Mouse (Mus musculus) forebrain, embryonic 11.5 days (tissue): ENCODE results near the gene Foxp1. TPM values are rescaled to one million over a fixed set of nuclear protein-coding genes. Genes with fewer than 3 reads are reported as not detected.

Experiments
- ATAC-seq: fragments of 200-750 bp; cut with Nextera tagmentation; replicated peaks from 2 replicates; pipeline ENCODE4 v1.8.0; 2017; ENCODE audit warnings: moderate TSS enrichment; ENCODE audit not compliant: low FRiP score
- DNase-seq: peaks from one replicate; pipeline ENCODE4 v3.0.0-alpha.2; 2017; ENCODE audit warnings: low spot score
- H3K27ac ChIP-seq: fragments of 300-500 bp; sonication (generic); 2 replicates; pipeline ENCODE4 v1.5.1; 2014; ENCODE audit warnings: low read depth, low read length
- H3K27me3 ChIP-seq: fragments of 300-500 bp; sonication (generic); 2 replicates; pipeline ENCODE4 v1.6.1; 2014; ENCODE audit warnings: mild to moderate bottlenecking, low read length, mixed read lengths; ENCODE audit not compliant: control insufficient read depth, insufficient read depth
- H3K36me3 ChIP-seq: fragments of 300-500 bp; sonication (generic); 2 replicates; pipeline ENCODE4 v1.6.1; 2014; ENCODE audit warnings: mild to moderate bottlenecking, low read length, moderate library complexity, mixed read lengths; ENCODE audit not compliant: control insufficient read depth, insufficient read depth
- H3K4me1 ChIP-seq: fragments of 300-500 bp; sonication (generic); replicated peaks from 2 replicates; pipeline ENCODE4 v1.6.1; 2014; ENCODE audit warnings: low read length, mixed read lengths; ENCODE audit not compliant: control insufficient read depth, insufficient read depth
- H3K4me2 ChIP-seq: fragments of 300-500 bp; sonication (generic); 2 replicates; pipeline ENCODE4 v1.6.1; 2014; ENCODE audit warnings: low read depth, mild to moderate bottlenecking, low read length, moderate library complexity, mixed read lengths; ENCODE audit not compliant: severe bottlenecking
- H3K4me3 ChIP-seq: fragments of 300-500 bp; sonication (generic); 2 replicates; pipeline ENCODE4 v1.5.1; 2014; ENCODE audit warnings: low read depth, low read length
- H3K9ac ChIP-seq: fragments of 300-500 bp; sonication (generic); 2 replicates; pipeline ENCODE4 v1.6.1; 2014; ENCODE audit warnings: low read length
- H3K9me3 ChIP-seq: fragments of 300-500 bp; sonication (generic); 2 replicates; pipeline ENCODE4 v1.6.1; 2016; ENCODE audit warnings: low read length, mixed read lengths; ENCODE audit not compliant: control insufficient read depth
- WGBS: fragments of 180-500 bp; shearing (Covaris S2); extraction: QIAGEN DNeasy Blood & Tissue Kit; methylation state at CpG from one replicate; pipeline ENCODE4 v1.1.7; 2014; 5-methylcytosine and 5-hydroxymethylcytosine counted together
- polyA plus RNA-seq: library from polyadenylated mRNA; unstranded; fragments of >200 nt; fragmentation: Nextera tagmentation; extraction: Ambion mirVana; gene quantifications from 2 replicates; pipeline ENCODE4 v1.2.1, GENCODE M21; 2014

Gene Foxp1
- polyA plus RNA-seq, 1 experiment from 2014 or later: 91.5 TPM

GRCm38 (mm10) chr6:99087598-99087997, 434.9 kb downstream of the Foxp1 start:
- WGBS: 75% methylated on average over 7 of the region's 7 CpGs
- no peaks in the 10 kb centered on the region for H3K4me1 ChIP-seq
- ATAC-seq: no peak

GRCm38 (mm10) chr6:99084956-99085355, 437.6 kb downstream of the Foxp1 start:
- Histone ChIP-seq H3K4me2 (no peak overlapping the region), H3K36me3 (no peaks in the 10 kb centered on the region), H3K27ac (no peak overlapping the region), H3K9ac (no peak overlapping the region), H3K9me3 (no peaks in the 10 kb centered on the region), H3K4me1 (no peaks in the 10 kb centered on the region), H3K4me3 (no peak overlapping the region), H3K27me3 (no peaks in the 10 kb centered on the region)
- ATAC-seq (no peak), DNase-seq (no peak)
- 92% methylated on average over 4 of the region's 4 CpGs for WGBS

More at GRCm38 (mm10) chr6:99087598-99087997, 434.9 kb downstream of the Foxp1 start:
- H3K27me3 ChIP-seq: no peaks in the 10 kb centered on the region
- no peak overlapping the region for H3K27ac ChIP-seq
- no peak overlapping the region for H3K4me3 ChIP-seq
- H3K36me3 ChIP-seq: no peaks in the 10 kb centered on the region
- no peaks in the 10 kb centered on the region for H3K9me3 ChIP-seq
- no peak for DNase-seq
- no peak overlapping the region for H3K9ac ChIP-seq
- H3K4me2 ChIP-seq: no peak overlapping the region

GRCm38 (mm10) chr6:99081259-99081658, 441.3 kb downstream of the Foxp1 start:
- H3K4me2 ChIP-seq: no peak overlapping the region
- no peak overlapping the region for H3K27ac ChIP-seq
- 77% methylated on average over 5 of the region's 5 CpGs for whole genome bisulfite sequencing

GRCm38 (mm10) chr6:99079041-99079835, 443.3 kb downstream of the Foxp1 start:
- H3K4me1 ChIP-seq: no peaks in the 10 kb centered on the region
- H3K4me2 ChIP-seq: no peak overlapping the region
- H3K36me3 ChIP-seq: peaks cover 2% of the 10 kb centered on the region; the same call in 1 of the 2 replicates
- DNase-seq (no peak), ATAC-seq (no peak)
- H3K27ac ChIP-seq: no peak overlapping the region
- H3K4me3 ChIP-seq: no peak overlapping the region
- H3K27me3 ChIP-seq: no peaks in the 10 kb centered on the region
- H3K9me3 ChIP-seq: no peaks in the 10 kb centered on the region; the same call in 1 of the 2 replicates
- H3K9ac ChIP-seq: no peak overlapping the region
- WGBS: 44% methylated on average over 10 of the region's 10 CpGs

More at GRCm38 (mm10) chr6:99081259-99081658, 441.3 kb downstream of the Foxp1 start:
- no peaks in the 10 kb centered on the region for H3K27me3 ChIP-seq
- DNase-seq (no peak), ATAC-seq (no peak)
- H3K4me1 ChIP-seq: no peaks in the 10 kb centered on the region
- no peak overlapping the region for H3K9ac ChIP-seq
- no peaks in the 10 kb centered on the region for H3K36me3 ChIP-seq
- no peaks in the 10 kb centered on the region for H3K9me3 ChIP-seq
- H3K4me3 ChIP-seq: no peak overlapping the region

- 93% methylated on average over 4 of the region's 4 CpGs for WGBS
- no peaks in the 10 kb centered on the region for H3K27me3 ChIP-seq
- no peak overlapping the region for H3K27ac ChIP-seq
- DNase-seq (no peak), ATAC-seq (no peak)
- peaks cover 2% of the 10 kb centered on the region; the same call in 1 of the 2 replicates for H3K36me3 ChIP-seq
- no peak overlapping the region for H3K9ac ChIP-seq
- H3K4me2 ChIP-seq: no peak overlapping the region
- H3K9me3 ChIP-seq: no peaks in the 10 kb centered on the region; the same call in 1 of the 2 replicates
- no peak overlapping the region for H3K4me3 ChIP-seq
- H3K4me1 ChIP-seq: no peaks in the 10 kb centered on the region
These were observed 444.4 kb downstream of the Foxp1 start for GRCm38 (mm10) chr6:99078089-99078488.

GRCm38 (mm10) chr6:99073303-99074271, 448.9 kb downstream of the Foxp1 start:
- 82% methylated on average over 9 of the region's 9 CpGs for WGBS
- Histone ChIP-seq H3K9me3 (no peaks in the 10 kb centered on the region; the same call in 1 of the 2 replicates), H3K4me2 (no peak overlapping the region), H3K36me3 (peaks cover 2% of the 10 kb centered on the region; the same call in 1 of the 2 replicates), H3K9ac (no peak overlapping the region), H3K4me3 (no peak overlapping the region), H3K4me1 (no peaks in the 10 kb centered on the region), H3K27ac (no peak overlapping the region), H3K27me3 (peaks cover 2% of the 10 kb centered on the region; the same call in 1 of the 2 replicates)
- no peak for DNase-seq
- no peak for ATAC-seq

GRCm38 (mm10) chr6:99070710-99071109, 451.8 kb downstream of the Foxp1 start:
- 0 out of 2 replicates have a peak, but pooled peaks cover 2% of the 10 kb centered on the region for H3K4me1 ChIP-seq
- H3K36me3 ChIP-seq: peaks cover 2% of the 10 kb centered on the region; the same call in 1 of the 2 replicates
- H3K27ac ChIP-seq: no peak overlapping the region
- H3K27me3 ChIP-seq: peaks cover 2% of the 10 kb centered on the region; the same call in 1 of the 2 replicates
- 81% methylated on average over 5 of the region's 5 CpGs for WGBS
- H3K4me3 ChIP-seq: no peak overlapping the region
- DNase-seq (no peak), ATAC-seq (no peak)
- no peak overlapping the region for H3K9ac ChIP-seq
- no peaks in the 10 kb centered on the region; the same call in 1 of the 2 replicates for H3K9me3 ChIP-seq
- H3K4me2 ChIP-seq: no peak overlapping the region

GRCm38 (mm10) chr6:99069726-99070125, 452.8 kb downstream of the Foxp1 start:
- Histone ChIP-seq H3K27me3 (peaks cover 2% of the 10 kb centered on the region; the same call in 1 of the 2 replicates), H3K9me3 (no peaks in the 10 kb centered on the region; the same call in 1 of the 2 replicates), H3K27ac (no peak overlapping the region), H3K9ac (no peak overlapping the region), H3K36me3 (no peaks in the 10 kb centered on the region; the same call in 1 of the 2 replicates), H3K4me2 (no peak overlapping the region), H3K4me3 (no peak overlapping the region), H3K4me1 (0 out of 2 replicates have a peak, but pooled peaks cover 2% of the 10 kb centered on the region)
- ATAC-seq (no peak), DNase-seq (no peak)
- 92% methylated on average over 1 of the region's 1 CpGs for WGBS
